Mouse (Mus musculus) cortical plate, adult 2 months (tissue): ENCODE data around the gene Pakap.

Source experiments
- CTCF ChIP-seq: fragments of 200-500 bp; IDR thresholded peaks from 2 replicates; pipeline ENCODE4 v1.5.1; 2011; ENCODE audit warnings: mild to moderate bottlenecking, control low read depth, low read length; ENCODE audit not compliant: insufficient read depth; ENCODE audit errors: extremely low read depth
- POLR2A ChIP-seq: fragments of 200-500 bp; IDR thresholded peaks from 2 replicates; pipeline ENCODE4 v1.6.1; 2011; ENCODE audit warnings: mild to moderate bottlenecking, low read length, control low read depth; ENCODE audit not compliant: insufficient read depth; ENCODE audit errors: extremely low read depth

DNA sequence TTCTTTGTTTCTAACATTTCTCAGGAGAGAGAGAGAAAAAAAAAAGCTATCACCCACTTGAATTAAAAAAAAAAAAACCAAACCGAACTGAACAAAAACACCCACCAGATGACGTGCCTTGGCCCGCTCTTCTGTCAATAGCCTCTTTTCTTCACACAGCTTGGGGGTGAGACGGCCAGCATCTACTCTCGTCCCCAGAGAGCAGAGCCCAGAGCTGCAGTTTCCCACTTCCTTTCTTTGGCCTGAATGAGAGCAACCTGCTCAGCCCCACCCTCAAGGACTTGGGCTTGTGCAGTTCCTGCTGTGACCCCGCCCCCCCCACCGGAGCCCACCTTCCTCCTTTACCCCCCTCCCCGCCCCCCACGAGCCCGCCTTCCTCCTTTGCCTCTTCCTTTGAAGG, 299.5 kb downstream of the Pakap start:
- TF ChIP-seq POLR2A (no peak), CTCF (no peak)
